Mouse (Mus musculus) MEL (cell line): ENCODE measurements around the gene Gm10428. TPM values are rescaled to one million over a fixed set of nuclear protein-coding genes. Genes with fewer than 3 reads are reported as not detected.

Experiments
- DNase-seq: peaks from one replicate; pipeline ENCODE4 v3.0.0; 2011; ENCODE audit warnings: low read depth, low spot score
- H3K27ac ChIP-seq: 2 replicates; pipeline ENCODE4 v1.5.1; 2012; ENCODE audit warnings: low read depth, mild to moderate bottlenecking, control low read depth, low read length, moderate library complexity; ENCODE audit not compliant: control insufficient read depth
- H3K27me3 ChIP-seq, 2 experiments: fragments of 150-350 bp in 1 of 2; sonication (generic) in 1 of 2; 2 replicates each; pipeline ENCODE4 v1.6.1; 2012; ENCODE audit warnings: low read length in 2 of 2, mild to moderate bottlenecking in 2 of 2, improper control_type of control experiment in 1 of 2, moderate library complexity in 1 of 2; ENCODE audit not compliant: insufficient read depth in 2 of 2, control insufficient read depth in 1 of 2
- H3K36me3 ChIP-seq, 2 experiments: 2 replicates each; pipeline ENCODE4 v1.6.1; 2012 to 2014; ENCODE audit warnings: low read length in 2 of 2, improper control_type of control experiment in 1 of 2, inconsistent platforms in 1 of 2, mild to moderate bottlenecking in 1 of 2; ENCODE audit not compliant: insufficient read depth in 2 of 2, control insufficient read depth in 1 of 2
- H3K4me1 ChIP-seq, 2 experiments: fragments of 150-350 bp in 1 of 2; sonication (generic) in 1 of 2; 2 replicates each; pipeline ENCODE4 v1.6.1; 2012; ENCODE audit warnings: low read length in 2 of 2, improper control_type of control experiment in 1 of 2, mild to moderate bottlenecking in 1 of 2; ENCODE audit not compliant: insufficient read depth in 2 of 2, control insufficient read depth in 1 of 2
- H3K4me3 ChIP-seq, 2 experiments: fragments of 150-350 bp in 1 of 2; sonication (generic) in 1 of 2; 2 replicates each; pipeline ENCODE4 v1.5.1; 2012; ENCODE audit warnings: low read depth in 2 of 2, low read length in 2 of 2, mild to moderate bottlenecking in 2 of 2, moderate library complexity in 2 of 2, control low read depth in 1 of 2, improper control_type of control experiment in 1 of 2; ENCODE audit not compliant: control insufficient read depth in 1 of 2, insufficient read depth in 1 of 2
- H3K79me2 ChIP-seq: 2 replicates; pipeline ENCODE4 v1.6.1; 2012; ENCODE audit warnings: mild to moderate bottlenecking, low read length, moderate library complexity; ENCODE audit not compliant: control insufficient read depth, poor library complexity, insufficient read depth
- H3K9ac ChIP-seq: 2 replicates; pipeline ENCODE4 v1.6.1; 2012; ENCODE audit warnings: low read depth, mild to moderate bottlenecking, control low read depth, low read length, moderate library complexity; ENCODE audit not compliant: control insufficient read depth, poor library complexity, severe bottlenecking
- H3K9me3 ChIP-seq: fragments of 150-350 bp; sonication (generic); replicated peaks from 2 replicates; pipeline ENCODE4 v1.6.1; 2012; ENCODE audit warnings: mild to moderate bottlenecking, low read length, improper control_type of control experiment, moderate library complexity; ENCODE audit not compliant: insufficient read depth
- BHLHE40 ChIP-seq: IDR thresholded peaks from 2 replicates; pipeline ENCODE4 v1.6.1; 2012; ENCODE audit warnings: low read depth, mild to moderate bottlenecking, inconsistent platforms, low read length, improper control_type of control experiment, borderline replicate concordance
- E2F4 ChIP-seq: IDR thresholded peaks from 2 replicates; pipeline ENCODE4 v1.6.1; 2011; ENCODE audit warnings: low read depth, low read length, improper control_type of control experiment, borderline replicate concordance
- ELF1 ChIP-seq: IDR thresholded peaks from 2 replicates; pipeline ENCODE4 v1.6.1; 2014; ENCODE audit warnings: low read depth, mild to moderate bottlenecking, inconsistent platforms, low read length, improper control_type of control experiment, moderate library complexity
- ETS1 ChIP-seq: IDR thresholded peaks from 2 replicates; pipeline ENCODE4 v1.6.1; 2012; ENCODE audit warnings: low read depth, mild to moderate bottlenecking, inconsistent platforms, low read length, improper control_type of control experiment, moderate library complexity
- GATA1 ChIP-seq: IDR thresholded peaks from 2 replicates; pipeline ENCODE4 v1.6.1; 2011; ENCODE audit warnings: low read depth, low read length, improper control_type of control experiment
- KAT2A ChIP-seq: conservative IDR thresholded peaks from 2 replicates; pipeline ENCODE4 v1.6.1; 2012; ENCODE audit warnings: low read depth, low read length, improper control_type of control experiment, inconsistent platforms
- MAFK ChIP-seq: IDR thresholded peaks from 2 replicates; pipeline ENCODE4 v1.6.1; 2011; ENCODE audit warnings: low read depth, mild to moderate bottlenecking, low read length, improper control_type of control experiment, borderline replicate concordance
- MAZ ChIP-seq: IDR thresholded peaks from 2 replicates; pipeline ENCODE4 v1.6.1; 2012; ENCODE audit warnings: low read depth, mild to moderate bottlenecking, inconsistent platforms, low read length, improper control_type of control experiment
- MYC ChIP-seq: IDR thresholded peaks from 2 replicates; pipeline ENCODE4 v1.6.1; 2011; ENCODE audit warnings: low read depth, mild to moderate bottlenecking, low read length, improper control_type of control experiment, moderate library complexity
- NELFE ChIP-seq: IDR thresholded peaks from 2 replicates; pipeline ENCODE4 v1.6.1; 2011; ENCODE audit warnings: low read depth, low read length, improper control_type of control experiment
- POLR2A ChIP-seq, 2 experiments: IDR thresholded peaks; 2 replicates each; pipeline ENCODE4 v1.6.1; 2011 to 2012; ENCODE audit warnings: low read length in 2 of 2, mild to moderate bottlenecking in 2 of 2, control low read depth in 1 of 2, improper control_type of control experiment in 1 of 2, low read depth in 1 of 2, moderate library complexity in 1 of 2; ENCODE audit not compliant: control insufficient read depth in 1 of 2, insufficient read depth in 1 of 2, poor library complexity in 1 of 2
- POLR2AphosphoS2 ChIP-seq: IDR thresholded peaks from 2 replicates; pipeline ENCODE4 v1.6.1; 2011; ENCODE audit warnings: low read length, improper control_type of control experiment
- RAD21 ChIP-seq: IDR thresholded peaks from 2 replicates; pipeline ENCODE4 v1.6.1; 2011; ENCODE audit warnings: mild to moderate bottlenecking, low read depth, low read length, improper control_type of control experiment
- RCOR1 ChIP-seq: IDR thresholded peaks from 2 replicates; pipeline ENCODE4 v1.6.1; 2012; ENCODE audit warnings: low read depth, mild to moderate bottlenecking, inconsistent platforms, low read length, improper control_type of control experiment
- SIN3A ChIP-seq: IDR thresholded peaks from 2 replicates; pipeline ENCODE4 v1.6.1; 2012; ENCODE audit warnings: low read length, improper control_type of control experiment, inconsistent platforms
- TAL1 ChIP-seq: IDR thresholded peaks from 2 replicates; pipeline ENCODE4 v1.6.1; 2012; ENCODE audit warnings: mild to moderate bottlenecking, inconsistent platforms, low read length, moderate library complexity, mixed read lengths
- USF1 ChIP-seq: IDR thresholded peaks from 2 replicates; pipeline ENCODE4 v1.6.1; 2014; ENCODE audit warnings: low read depth, mild to moderate bottlenecking, inconsistent platforms, low read length, improper control_type of control experiment, moderate library complexity
- USF2 ChIP-seq, 2 experiments: IDR thresholded peaks; 2 replicates each; pipeline ENCODE4 v1.6.1; 2011 to 2012; ENCODE audit warnings: improper control_type of control experiment in 2 of 2, low read length in 2 of 2, borderline replicate concordance in 1 of 2, inconsistent platforms in 1 of 2, low read depth in 1 of 2, mild to moderate bottlenecking in 1 of 2; ENCODE audit not compliant: insufficient read depth in 1 of 2
- ZC3H11A ChIP-seq: IDR thresholded peaks from 2 replicates; pipeline ENCODE4 v1.6.1; 2012; ENCODE audit warnings: low read depth, mild to moderate bottlenecking, inconsistent platforms, low read length, improper control_type of control experiment
- ZMIZ1 ChIP-seq: IDR thresholded peaks from 2 replicates; pipeline ENCODE4 v1.6.1; 2012; ENCODE audit warnings: low read depth, mild to moderate bottlenecking, inconsistent platforms, low read length, improper control_type of control experiment, moderate library complexity
- polyA plus RNA-seq, 2 experiments: library from polyadenylated mRNA; stranded (reverse) in 1 of 2; unstranded in 1 of 2; fragments of >175 nt in 1 of 2; fragments of >200 nt in 1 of 2; gene quantifications; 2 replicates each; pipeline versions ENCODE4 v1.2.1 to v1.2.4; 2012; ENCODE audit warnings: low replicate concordance in 2 of 2, low read depth in 1 of 2; ENCODE audit not compliant: insufficient read length in 2 of 2, insufficient read depth in 1 of 2, missing spikeins in 1 of 2
- total RNA-seq: library from RNA; depleted of rRNA; stranded (reverse); fragments of 300-350 nt; gene quantifications from 2 replicates; pipeline ENCODE4 v1.2.3, GENCODE M21; 2012

Gm10428 gene
- total and polyA plus RNA-seq, 3 experiments = not detected

DNA sequence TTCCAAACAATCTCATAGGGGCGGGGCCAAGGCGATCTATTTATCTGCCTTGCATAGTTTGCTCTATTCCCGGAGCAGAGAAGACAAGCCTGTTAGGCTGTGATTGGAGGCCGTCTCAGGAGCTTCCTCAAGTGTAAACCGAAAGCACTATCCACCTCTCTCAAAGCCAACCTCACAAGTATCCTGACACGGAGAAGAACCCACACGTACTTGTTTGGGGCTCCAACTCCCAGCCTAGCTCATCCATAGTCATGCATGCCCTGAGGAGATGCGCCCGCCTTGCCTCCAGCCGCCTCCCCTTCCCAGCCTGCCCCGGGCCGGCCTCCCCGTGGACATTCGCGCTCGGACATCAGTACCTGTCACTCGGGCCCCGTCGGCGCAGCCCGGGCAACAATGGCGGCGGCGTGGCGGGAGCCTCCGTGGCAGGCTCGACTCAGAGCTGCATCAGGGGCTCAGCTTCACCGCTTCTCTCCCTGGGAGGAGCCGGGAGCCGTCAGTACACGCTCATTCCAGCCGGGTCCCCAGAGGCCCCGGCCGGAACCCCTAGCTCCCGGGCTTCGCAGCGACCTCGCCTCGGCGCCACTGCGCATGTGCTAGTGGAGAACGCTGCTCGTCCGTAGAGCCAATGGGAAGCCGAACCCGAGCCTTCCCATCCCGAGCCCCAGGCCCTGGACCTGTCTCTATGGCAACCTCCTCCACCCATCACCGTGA, 21.4 kb upstream of the Gm10428 start, which contains the start of gene Zfp287:
Gene Zfp287 (minus strand): TSS at position 595 of the 711 bp plus-strand sequence.
- H3K9ac ChIP-seq = no peak within 1 kb of the TSS
- H3K27ac ChIP-seq = no peak within 1 kb of the TSS
- no peak within 1 kb of the TSS for H3K4me3 ChIP-seq
- no peaks in the 10 kb centered on the region; the same call in 1 of the 2 replicates for H3K9me3 ChIP-seq
- no peak for TF ChIP-seq MAFK
- TF ChIP-seq RAD21 = no peak
- TF ChIP-seq ETS1 = no peak
- DNase-seq = no peak
- no peaks in the 10 kb centered on the region for H3K36me3 ChIP-seq
- H3K4me1 ChIP-seq = no peaks in the 10 kb centered on the region
- H3K27me3 ChIP-seq = peaks cover 8 to 12% of the 10 kb centered on the region in 2 experiments
- H3K79me2 ChIP-seq = no peaks in the 10 kb centered on the region

DNA sequence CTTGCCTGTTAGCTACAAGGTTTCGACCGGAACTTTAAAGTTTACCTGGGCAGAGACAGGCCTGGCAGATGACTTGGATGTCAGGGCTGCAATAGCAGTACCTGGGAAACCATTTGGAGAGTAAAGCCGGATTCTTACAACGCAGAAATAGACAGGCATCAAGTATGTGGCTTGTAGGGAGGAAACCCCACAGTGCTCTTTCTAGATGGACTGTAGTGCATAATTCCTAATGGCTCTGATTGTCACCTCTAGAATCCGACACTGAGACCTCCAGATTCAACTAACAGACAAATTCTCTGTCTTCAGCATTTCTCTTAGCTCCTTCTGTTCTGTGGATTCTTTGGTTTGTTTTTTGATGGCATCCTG, 20.9 kb upstream of the Gm10428 start:
- no peaks in the 10 kb centered on the region for H3K4me1 ChIP-seq
- no peaks in the 10 kb centered on the region for H3K79me2 ChIP-seq
- no peak overlapping the region for H3K27ac ChIP-seq
- H3K9ac ChIP-seq = no peak overlapping the region
- peaks cover 8 to 12% of the 10 kb centered on the region in 2 experiments for H3K27me3 ChIP-seq
- no peak for DNase-seq
- TF ChIP-seq ELF1 (no peak), ZC3H11A (no peak), SIN3A (no peak), RAD21 (no peak), MYC (no peak), GATA1 (no peak), NELFE (no peak), POLR2A (IDR thresholded peaks at IDR 0.05; ENCODE audit: control insufficient read depth in 1 of 2, insufficient read depth in 1 of 2, low read depth in 1 of 2, low read length in 2 of 2, poor library complexity in 1 of 2) (no peak), USF2 (IDR thresholded peaks at IDR 0.05; ENCODE audit: borderline replicate concordance in 1 of 2, insufficient read depth in 1 of 2, low read depth in 1 of 2, low read length in 2 of 2) (no peak), BHLHE40 (no peak), MAZ (no peak), ZMIZ1 (no peak), KAT2A (no peak), RCOR1 (no peak), USF1 (no peak), TAL1 (no peak), E2F4 (no peak), ETS1 (no peak), POLR2AphosphoS2 (no peak)
- H3K36me3 ChIP-seq = no peaks in the 10 kb centered on the region
- H3K4me3 ChIP-seq = no peak overlapping the region
- no peaks in the 10 kb centered on the region; the same call in 1 of the 2 replicates for H3K9me3 ChIP-seq
